Mouse (Mus musculus): ENCODE results near the gene Mzt1. TPM values are rescaled to one million over a fixed set of nuclear protein-coding genes. Genes with fewer than 3 reads are reported as not detected.
"Not testable (repeated sequence)": the region's sequence is repeated elsewhere in the genome, so short reads cannot be mapped to it uniquely, and the experiment has no call there.

Mzt1 gene
- polyA plus RNA-seq, 1 experiment from 2014 or later, result 52.1 TPM

- no peak overlapping the region for H3K9ac ChIP-seq
- DNase-seq (no peak), ATAC-seq (ENCODE audit: low read depth) (no peak)
- H3K9me3 ChIP-seq (replicated peaks), result no peaks in the 10 kb centered on the region
- no peak overlapping the region for H3K4me2 ChIP-seq
- peaks cover 50% of the 10 kb centered on the region for H3K4me1 ChIP-seq (replicated peaks)
- H3K36me3 ChIP-seq, result peaks cover 24% of the 10 kb centered on the region
- H3K27ac ChIP-seq, result no peak overlapping the region
- no peaks in the 10 kb centered on the region for H3K27me3 ChIP-seq
- no peak overlapping the region for H3K4me3 ChIP-seq (replicated peaks)
- WGBS (ENCODE audit: insufficient replicate concordance), result 50% methylated on average over 4 of the region's 4 CpGs
These were observed 4.5 kb downstream of the Mzt1 start for GRCm38 (mm10) chr14:99041416-99041815.

GRCm38 (mm10) chr14:99039308-99039707 is 6.6 kb downstream of the Mzt1 start:
- Histone ChIP-seq H3K4me1 (replicated peaks) (peaks cover 42% of the 10 kb centered on the region), H3K36me3 (peaks cover 34% of the 10 kb centered on the region)
- ATAC-seq (ENCODE audit: low read depth); H3K4me3 ChIP-seq (replicated peaks); DNase-seq; H3K4me2 ChIP-seq; H3K9me3 ChIP-seq (replicated peaks); H3K27me3 ChIP-seq; H3K27ac ChIP-seq; H3K9ac ChIP-seq: not testable (repeated sequence)
- 87% methylated on average over 5 of the region's 5 CpGs for WGBS (ENCODE audit: insufficient replicate concordance)

DNA sequence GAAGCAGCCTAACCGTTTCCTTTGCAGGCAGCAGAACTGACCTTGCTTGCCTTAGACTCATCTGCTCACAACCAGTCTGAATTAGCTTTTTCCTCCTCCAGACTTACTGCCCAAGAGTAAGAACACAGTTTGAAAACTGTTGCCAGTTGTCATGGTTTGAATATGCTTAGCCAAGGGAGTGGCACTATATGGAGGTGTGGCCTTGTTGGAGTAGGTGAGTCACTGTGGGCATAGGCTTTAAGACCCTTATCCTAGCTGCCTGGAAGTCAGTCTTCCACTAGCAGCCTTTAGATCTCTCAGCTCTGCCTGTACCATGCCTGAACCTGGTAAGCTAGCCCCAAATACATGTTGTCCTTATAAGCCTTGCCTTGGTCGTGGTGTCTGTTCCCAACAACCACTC is 8.2 kb downstream of the Mzt1 start:
- no peak overlapping the region for H3K4me3 ChIP-seq (replicated peaks)
- 77% methylated on average over 2 of the region's 2 CpGs for WGBS (ENCODE audit: insufficient replicate concordance)
- H3K27me3 ChIP-seq, result no peaks in the 10 kb centered on the region
- no peak overlapping the region for H3K27ac ChIP-seq
- ATAC-seq (ENCODE audit: low read depth) (peak; percentile 50; the same call in 1 of the 2 replicates), DNase-seq (no peak)
- H3K4me1 ChIP-seq (replicated peaks), result peaks cover 31% of the 10 kb centered on the region
- H3K4me2 ChIP-seq, result no peak overlapping the region
- H3K36me3 ChIP-seq, result peaks cover 42% of the 10 kb centered on the region
- H3K9ac ChIP-seq, result no peak overlapping the region
- H3K9me3 ChIP-seq (replicated peaks), result no peaks in the 10 kb centered on the region

- ATAC-seq (ENCODE audit: low read depth), result no peak
- H3K36me3 ChIP-seq, result peaks cover 50% of the 10 kb centered on the region
- no peak overlapping the region for H3K4me3 ChIP-seq (replicated peaks)
- H3K4me1 ChIP-seq (replicated peaks), result peaks cover 20% of the 10 kb centered on the region
- no peaks in the 10 kb centered on the region for H3K27me3 ChIP-seq
- no peaks in the 10 kb centered on the region for H3K9me3 ChIP-seq (replicated peaks)
- DNase-seq, result no peak
- H3K27ac ChIP-seq, result no peak overlapping the region
- H3K4me2 ChIP-seq, result no peak overlapping the region
- no peak overlapping the region for H3K9ac ChIP-seq
- WGBS (ENCODE audit: insufficient replicate concordance), result 73% methylated on average over 4 of the region's 4 CpGs
These were observed 9.9 kb downstream of the Mzt1 start for GRCm38 (mm10) chr14:99036039-99036438.

GRCm38 (mm10) chr14:99034851-99035250 is 11.1 kb downstream of the Mzt1 start:
- ATAC-seq (ENCODE audit: low read depth); DNase-seq; H3K4me2 ChIP-seq; H3K4me3 ChIP-seq (replicated peaks); H3K9ac ChIP-seq; H3K27ac ChIP-seq; H3K9me3 ChIP-seq (replicated peaks); H3K27me3 ChIP-seq: not testable (repeated sequence)
- Histone ChIP-seq H3K36me3 (peaks cover 50% of the 10 kb centered on the region), H3K4me1 (replicated peaks) (peaks cover 12% of the 10 kb centered on the region)
- 89% methylated on average over 8 of the region's 8 CpGs for WGBS (ENCODE audit: insufficient replicate concordance)

DNA sequence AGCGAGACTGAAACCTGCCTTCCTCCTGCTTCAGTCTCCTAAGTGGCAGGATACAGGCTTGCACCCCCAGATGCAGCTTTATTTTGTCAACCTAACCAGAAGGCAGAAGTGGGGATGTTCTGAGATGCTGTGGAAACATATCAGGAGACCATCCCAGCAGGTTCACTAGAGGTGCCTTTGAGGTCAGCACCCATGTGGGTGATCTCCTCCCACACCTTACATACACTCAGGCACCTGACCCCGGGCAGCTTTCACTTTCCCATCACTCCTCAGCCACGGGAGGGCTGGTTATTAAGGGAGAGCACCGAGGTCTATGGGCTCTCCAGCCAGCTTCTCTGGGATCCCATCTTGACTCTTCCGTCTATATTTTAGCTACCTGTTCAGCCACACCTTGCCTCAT is 13.3 kb downstream of the Mzt1 start:
- Histone ChIP-seq H3K4me1 (replicated peaks) (peaks cover under 1% of the 10 kb centered on the region; the same call in 1 of the 2 replicates), H3K9me3 (replicated peaks) (no peaks in the 10 kb centered on the region), H3K4me3 (replicated peaks) (no peak overlapping the region), H3K4me2 (no peak overlapping the region), H3K36me3 (peaks cover 31% of the 10 kb centered on the region), H3K27me3 (no peaks in the 10 kb centered on the region), H3K27ac (no peak overlapping the region), H3K9ac (no peak overlapping the region)
- 78% methylated on average over 5 of the region's 5 CpGs for WGBS (ENCODE audit: insufficient replicate concordance)
- no peak for ATAC-seq (ENCODE audit: low read depth)
- DNase-seq, result no peak

GRCm38 (mm10) chr14:99031337-99031873 is 14.5 kb downstream of the Mzt1 start:
- H3K9ac ChIP-seq, result no peak overlapping the region
- H3K27me3 ChIP-seq, result no peaks in the 10 kb centered on the region
- no peaks in the 10 kb centered on the region for H3K9me3 ChIP-seq (replicated peaks)
- H3K4me1 ChIP-seq (replicated peaks), result no peaks in the 10 kb centered on the region
- no peak overlapping the region for H3K4me2 ChIP-seq
- no peak overlapping the region for H3K4me3 ChIP-seq (replicated peaks)
- H3K27ac ChIP-seq, result no peak overlapping the region
- ATAC-seq (ENCODE audit: low read depth), result no peak
- no peak for DNase-seq
- WGBS (ENCODE audit: insufficient replicate concordance), result 81% methylated on average over 5 of the region's 5 CpGs
- H3K36me3 ChIP-seq, result peaks cover 26% of the 10 kb centered on the region

- 62% methylated on average over 5 of the region's 5 CpGs for WGBS (ENCODE audit: insufficient replicate concordance)
- no peak for DNase-seq
- H3K9ac ChIP-seq, result no peak overlapping the region
These were observed 15.9 kb downstream of the Mzt1 start for GRCm38 (mm10) chr14:99029987-99030386.

DNA sequence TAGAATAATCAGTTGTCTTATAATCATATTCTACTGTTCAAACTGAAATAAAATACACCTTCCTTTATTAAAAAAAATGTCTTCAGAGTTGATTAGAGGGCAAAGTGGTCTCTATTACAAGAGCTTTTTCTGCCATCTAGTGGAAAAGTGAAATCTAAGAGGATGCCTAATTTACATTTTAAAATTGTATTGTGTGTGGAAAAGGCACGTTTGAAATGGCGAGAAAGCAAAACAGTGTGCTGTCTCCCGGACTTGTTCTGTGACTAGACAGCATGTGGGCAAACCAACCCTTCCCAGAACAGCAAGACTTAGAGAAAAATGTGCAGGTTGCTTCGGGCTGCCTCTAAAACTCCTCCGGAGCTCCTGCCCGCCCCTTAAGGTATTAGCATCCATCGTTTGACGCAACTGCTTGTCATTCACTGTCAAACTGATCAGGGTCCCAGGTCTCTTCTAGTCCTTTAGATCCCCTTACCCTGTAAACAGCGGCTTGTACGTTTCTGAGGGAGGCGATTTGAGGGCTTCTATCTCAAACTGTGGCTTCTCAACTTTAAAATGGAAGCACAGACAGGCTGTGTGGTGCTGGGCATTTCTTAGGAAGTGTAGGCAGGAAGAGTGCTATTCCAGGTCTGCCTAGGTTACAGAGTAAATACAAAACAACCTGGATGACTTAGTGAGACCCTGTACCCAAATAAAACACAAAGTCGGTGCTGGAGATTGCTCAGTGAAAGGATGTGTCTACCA is 23.4 kb downstream of the Mzt1 start:
- Histone ChIP-seq H3K4me2 (no peak overlapping the region), H3K4me1 (replicated peaks) (no peaks in the 10 kb centered on the region), H3K9me3 (replicated peaks) (no peaks in the 10 kb centered on the region), H3K27me3 (no peaks in the 10 kb centered on the region), H3K27ac (no peak overlapping the region), H3K4me3 (replicated peaks) (no peak overlapping the region), H3K9ac (no peak overlapping the region), H3K36me3 (no peaks in the 10 kb centered on the region)
- 45% methylated on average over 12 of the region's 12 CpGs for whole genome bisulfite sequencing (ENCODE audit: insufficient replicate concordance)
- DNase-seq, result no peak
- ATAC-seq (ENCODE audit: low read depth), result no peak

More at GRCm38 (mm10) chr14:99029987-99030386, 15.9 kb downstream of the Mzt1 start:
- peaks cover 18% of the 10 kb centered on the region for H3K36me3 ChIP-seq
- no peaks in the 10 kb centered on the region for H3K9me3 ChIP-seq (replicated peaks)
- H3K4me3 ChIP-seq (replicated peaks), result no peak overlapping the region
- no peak overlapping the region for H3K4me2 ChIP-seq
- no peak overlapping the region for H3K27ac ChIP-seq
- no peak for ATAC-seq (ENCODE audit: low read depth)
- H3K27me3 ChIP-seq, result no peaks in the 10 kb centered on the region
- no peaks in the 10 kb centered on the region for H3K4me1 ChIP-seq (replicated peaks)

DNA sequence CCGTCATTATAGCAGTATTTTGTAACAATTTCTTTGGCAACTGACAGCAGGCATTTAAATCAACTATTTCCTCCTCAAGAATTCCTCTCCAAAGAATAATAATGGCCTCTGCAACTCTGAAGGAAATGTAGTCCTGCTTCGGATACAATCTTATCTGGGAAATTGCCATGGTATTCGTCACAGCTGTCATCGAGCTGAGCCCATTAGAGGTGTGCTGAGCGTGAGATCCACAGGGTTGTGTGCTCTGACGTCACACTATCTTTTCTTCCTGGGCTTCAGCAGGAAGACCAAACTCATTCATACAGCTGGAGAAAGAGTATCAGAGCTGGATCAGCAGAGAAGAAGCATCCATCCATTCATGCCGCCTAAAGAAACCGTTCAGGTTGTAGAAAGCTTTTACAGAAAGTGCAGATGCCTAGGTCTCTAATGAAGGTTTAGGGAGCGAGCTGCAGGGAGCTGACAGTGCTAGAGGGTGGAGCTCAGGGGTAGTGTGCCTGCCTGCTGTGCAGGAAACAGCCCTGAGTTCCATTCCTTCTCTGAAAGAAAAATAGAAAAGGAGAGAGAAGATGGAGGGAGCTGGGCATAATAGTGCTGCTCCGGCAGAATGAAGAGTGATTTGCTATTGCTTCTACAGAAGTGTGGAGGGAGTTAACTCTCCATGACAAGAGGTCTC is 26.7 kb downstream of the Mzt1 start:
- DNase-seq (no peak), ATAC-seq (ENCODE audit: low read depth) (no peak)
- no peak overlapping the region for H3K9ac ChIP-seq
- no peaks in the 10 kb centered on the region for H3K9me3 ChIP-seq (replicated peaks)
- no peaks in the 10 kb centered on the region for H3K36me3 ChIP-seq
- H3K4me1 ChIP-seq (replicated peaks), result no peaks in the 10 kb centered on the region
- H3K4me2 ChIP-seq, result no peak overlapping the region
- H3K4me3 ChIP-seq (replicated peaks), result no peak overlapping the region
- H3K27ac ChIP-seq, result no peak overlapping the region
- WGBS (ENCODE audit: insufficient replicate concordance), result 42% methylated on average over 10 of the region's 10 CpGs
- H3K27me3 ChIP-seq, result no peaks in the 10 kb centered on the region

DNA sequence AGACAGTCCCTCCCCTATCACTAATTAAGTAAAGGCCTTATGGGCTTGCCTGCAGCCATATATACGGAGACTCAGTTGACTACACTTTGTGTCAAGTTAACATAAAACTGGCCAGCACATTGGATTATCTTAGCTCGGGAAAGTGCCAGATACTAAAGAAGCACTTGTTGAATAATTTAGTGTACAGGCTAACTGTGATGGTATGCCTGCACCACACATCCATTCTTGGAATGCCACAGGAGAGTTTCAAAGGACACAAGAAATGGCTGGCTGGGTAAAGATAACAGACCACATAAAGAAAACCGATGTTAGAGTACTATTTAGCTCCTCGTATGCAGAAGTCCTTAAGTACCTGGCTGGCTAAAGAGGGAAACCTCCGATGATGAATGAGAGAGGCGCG is 27.2 kb downstream of the Mzt1 start:
- Histone ChIP-seq H3K36me3 (no peaks in the 10 kb centered on the region), H3K27ac (no peak overlapping the region), H3K4me3 (replicated peaks) (no peak overlapping the region), H3K4me2 (no peak overlapping the region), H3K9ac (no peak overlapping the region), H3K4me1 (replicated peaks) (no peaks in the 10 kb centered on the region), H3K27me3 (no peaks in the 10 kb centered on the region), H3K9me3 (replicated peaks) (no peaks in the 10 kb centered on the region)
- WGBS (ENCODE audit: insufficient replicate concordance), result 63% methylated on average over 7 of the region's 7 CpGs
- ATAC-seq (ENCODE audit: low read depth), result no peak
- DNase-seq, result no peak

Measured in liver, embryonic 13.5 days (tissue).